Mouse (Mus musculus) MEL (cell line): ENCODE measurements at regions not wholly inside any gene's neighbourhood (a gene's known extent, or its start where the extent isn't known, plus 50 kb on each side); places are given as distances from the start of the nearest gene placed in this dataset.

Experiments used
- DNase-seq: peaks from one replicate; pipeline ENCODE4 v3.0.0; 2011; ENCODE audit warnings: low read depth, low spot score
- H3K27ac ChIP-seq: 2 replicates; pipeline ENCODE4 v1.5.1; 2012; ENCODE audit warnings: low read depth, mild to moderate bottlenecking, control low read depth, low read length, moderate library complexity; ENCODE audit not compliant: control insufficient read depth
- H3K27me3 ChIP-seq, 2 experiments: fragments of 150-350 bp in 1 of 2; sonication (generic) in 1 of 2; 2 replicates each; pipeline ENCODE4 v1.6.1; 2012; ENCODE audit warnings: low read length in 2 of 2, mild to moderate bottlenecking in 2 of 2, improper control_type of control experiment in 1 of 2, moderate library complexity in 1 of 2; ENCODE audit not compliant: insufficient read depth in 2 of 2, control insufficient read depth in 1 of 2
- H3K36me3 ChIP-seq, 2 experiments: 2 replicates each; pipeline ENCODE4 v1.6.1; 2012 to 2014; ENCODE audit warnings: low read length in 2 of 2, improper control_type of control experiment in 1 of 2, inconsistent platforms in 1 of 2, mild to moderate bottlenecking in 1 of 2; ENCODE audit not compliant: insufficient read depth in 2 of 2, control insufficient read depth in 1 of 2
- H3K4me1 ChIP-seq, 2 experiments: fragments of 150-350 bp in 1 of 2; sonication (generic) in 1 of 2; 2 replicates each; pipeline ENCODE4 v1.6.1; 2012; ENCODE audit warnings: low read length in 2 of 2, improper control_type of control experiment in 1 of 2, mild to moderate bottlenecking in 1 of 2; ENCODE audit not compliant: insufficient read depth in 2 of 2, control insufficient read depth in 1 of 2
- H3K4me3 ChIP-seq, 2 experiments: fragments of 150-350 bp in 1 of 2; sonication (generic) in 1 of 2; 2 replicates each; pipeline ENCODE4 v1.5.1; 2012; ENCODE audit warnings: low read depth in 2 of 2, low read length in 2 of 2, mild to moderate bottlenecking in 2 of 2, moderate library complexity in 2 of 2, control low read depth in 1 of 2, improper control_type of control experiment in 1 of 2; ENCODE audit not compliant: control insufficient read depth in 1 of 2, insufficient read depth in 1 of 2
- H3K79me2 ChIP-seq: 2 replicates; pipeline ENCODE4 v1.6.1; 2012; ENCODE audit warnings: mild to moderate bottlenecking, low read length, moderate library complexity; ENCODE audit not compliant: control insufficient read depth, poor library complexity, insufficient read depth
- H3K9ac ChIP-seq: 2 replicates; pipeline ENCODE4 v1.6.1; 2012; ENCODE audit warnings: low read depth, mild to moderate bottlenecking, control low read depth, low read length, moderate library complexity; ENCODE audit not compliant: control insufficient read depth, poor library complexity, severe bottlenecking
- H3K9me3 ChIP-seq: fragments of 150-350 bp; sonication (generic); replicated peaks from 2 replicates; pipeline ENCODE4 v1.6.1; 2012; ENCODE audit warnings: mild to moderate bottlenecking, low read length, improper control_type of control experiment, moderate library complexity; ENCODE audit not compliant: insufficient read depth
- BHLHE40 ChIP-seq: IDR thresholded peaks from 2 replicates; pipeline ENCODE4 v1.6.1; 2012; ENCODE audit warnings: low read depth, mild to moderate bottlenecking, inconsistent platforms, low read length, improper control_type of control experiment, borderline replicate concordance
- CHD2 ChIP-seq: IDR thresholded peaks from 2 replicates; pipeline ENCODE4 v1.6.1; 2011; ENCODE audit warnings: low read length, improper control_type of control experiment
- CTCF ChIP-seq, 3 experiments: IDR thresholded peaks in 2 of 3; conservative IDR thresholded peaks in 1 of 3; 2 replicates each; pipeline ENCODE4 v1.5.1; 2011 to 2012; ENCODE audit warnings: low read length in 3 of 3, low read depth in 2 of 3, mild to moderate bottlenecking in 2 of 3, improper control_type of control experiment in 1 of 3, inconsistent platforms in 1 of 3, mixed read lengths in 1 of 3, moderate library complexity in 1 of 3; ENCODE audit not compliant: control insufficient read depth in 1 of 3, insufficient read depth in 1 of 3, poor library complexity in 1 of 3, severe bottlenecking in 1 of 3
- ELF1 ChIP-seq: IDR thresholded peaks from 2 replicates; pipeline ENCODE4 v1.6.1; 2014; ENCODE audit warnings: low read depth, mild to moderate bottlenecking, inconsistent platforms, low read length, improper control_type of control experiment, moderate library complexity
- EP300 ChIP-seq, 2 experiments: IDR thresholded peaks; 2 replicates each; pipeline ENCODE4 v1.6.1; 2011; ENCODE audit warnings: improper control_type of control experiment in 2 of 2, low read length in 2 of 2, low read depth in 1 of 2, mild to moderate bottlenecking in 1 of 2
- ETS1 ChIP-seq: IDR thresholded peaks from 2 replicates; pipeline ENCODE4 v1.6.1; 2012; ENCODE audit warnings: low read depth, mild to moderate bottlenecking, inconsistent platforms, low read length, improper control_type of control experiment, moderate library complexity
- JUND ChIP-seq: IDR thresholded peaks from 2 replicates; pipeline ENCODE4 v1.6.1; 2011; ENCODE audit warnings: low read depth, mild to moderate bottlenecking, improper control_type of control experiment, low read length
- MAFK ChIP-seq: IDR thresholded peaks from 2 replicates; pipeline ENCODE4 v1.6.1; 2011; ENCODE audit warnings: low read depth, mild to moderate bottlenecking, low read length, improper control_type of control experiment, borderline replicate concordance
- MAZ ChIP-seq: IDR thresholded peaks from 2 replicates; pipeline ENCODE4 v1.6.1; 2012; ENCODE audit warnings: low read depth, mild to moderate bottlenecking, inconsistent platforms, low read length, improper control_type of control experiment
- MYC ChIP-seq: IDR thresholded peaks from 2 replicates; pipeline ENCODE4 v1.6.1; 2011; ENCODE audit warnings: low read depth, mild to moderate bottlenecking, low read length, improper control_type of control experiment, moderate library complexity
- NRF1 ChIP-seq: IDR thresholded peaks from 2 replicates; pipeline ENCODE4 v1.6.1; 2014; ENCODE audit warnings: low read depth, mild to moderate bottlenecking, inconsistent platforms, low read length, improper control_type of control experiment, moderate library complexity; ENCODE audit not compliant: poor library complexity, insufficient read depth, severe bottlenecking
- POLR2A ChIP-seq, 2 experiments: IDR thresholded peaks; 2 replicates each; pipeline ENCODE4 v1.6.1; 2011 to 2012; ENCODE audit warnings: low read length in 2 of 2, mild to moderate bottlenecking in 2 of 2, control low read depth in 1 of 2, improper control_type of control experiment in 1 of 2, low read depth in 1 of 2, moderate library complexity in 1 of 2; ENCODE audit not compliant: control insufficient read depth in 1 of 2, insufficient read depth in 1 of 2, poor library complexity in 1 of 2
- TBP ChIP-seq: IDR thresholded peaks from 2 replicates; pipeline ENCODE4 v1.8.0; 2011; ENCODE audit warnings: low read depth, low read length, improper control_type of control experiment
- TCF12 ChIP-seq: IDR thresholded peaks from 2 replicates; pipeline ENCODE4 v1.6.1; 2014; ENCODE audit warnings: low read depth, mild to moderate bottlenecking, inconsistent platforms, low read length, improper control_type of control experiment, moderate library complexity
- UBTF ChIP-seq: IDR thresholded peaks from 2 replicates; pipeline ENCODE4 v1.6.1; 2012; ENCODE audit warnings: low read depth, mild to moderate bottlenecking, inconsistent platforms, low read length, improper control_type of control experiment, moderate library complexity, borderline replicate concordance; ENCODE audit not compliant: insufficient read depth
- USF1 ChIP-seq: IDR thresholded peaks from 2 replicates; pipeline ENCODE4 v1.6.1; 2014; ENCODE audit warnings: low read depth, mild to moderate bottlenecking, inconsistent platforms, low read length, improper control_type of control experiment, moderate library complexity
- ZMIZ1 ChIP-seq: IDR thresholded peaks from 2 replicates; pipeline ENCODE4 v1.6.1; 2012; ENCODE audit warnings: low read depth, mild to moderate bottlenecking, inconsistent platforms, low read length, improper control_type of control experiment, moderate library complexity

- H3K36me3 ChIP-seq: no peaks in the 10 kb centered on the region
- no peaks in the 10 kb centered on the region for H3K4me1 ChIP-seq
- H3K27me3 ChIP-seq: no peaks in the 10 kb centered on the region
- TF ChIP-seq CHD2 (no peak), ELF1 (no peak), TBP (no peak), CTCF (IDR thresholded peaks at IDR 0.05 in 2 of 3, conservative IDR thresholded peaks at IDR 0.05 in 1 of 3; ENCODE audit: control insufficient read depth in 1 of 3, insufficient read depth in 1 of 3, low read depth in 2 of 3, low read length in 3 of 3, poor library complexity in 1 of 3, severe bottlenecking in 1 of 3) (no peak), MAFK (no peak)
- H3K4me3 ChIP-seq: no peak overlapping the region
- no peak overlapping the region for H3K9ac ChIP-seq
- no peak overlapping the region for H3K27ac ChIP-seq
- DNase-seq: no peak
- no peaks in the 10 kb centered on the region for H3K79me2 ChIP-seq
- no peaks in the 10 kb centered on the region for H3K9me3 ChIP-seq
Observed at GRCm38 (mm10) chr8:103534971-103535370, 566.5 kb upstream of the Cdh5 start.

DNA sequence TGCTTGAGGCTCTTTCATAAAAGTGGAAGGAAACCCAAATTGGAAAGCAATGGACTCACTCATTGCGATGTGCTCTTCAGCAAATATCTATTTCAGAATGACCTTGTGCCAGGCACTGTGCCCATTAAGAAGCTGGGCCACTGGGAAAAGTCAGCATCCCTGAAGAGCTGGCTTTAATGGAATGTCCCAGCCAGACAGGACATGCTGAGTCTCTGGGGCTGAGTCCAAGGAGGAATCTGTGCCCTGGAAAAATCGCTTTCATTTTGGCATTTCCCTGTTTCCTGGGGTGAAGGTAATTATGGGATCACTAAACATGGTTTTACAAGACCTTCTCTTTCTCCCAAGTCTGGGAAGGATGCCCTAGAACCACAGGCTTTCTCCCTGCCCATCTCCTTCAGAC, 564.6 kb upstream of the Cdh5 start:
- TF ChIP-seq JUND: no peak
- TF ChIP-seq UBTF: no peak
- no peak for TF ChIP-seq NRF1
- no peak for TF ChIP-seq ELF1
- TF ChIP-seq ZMIZ1: no peak
- TF ChIP-seq MAZ: no peak
- TF ChIP-seq EP300 (IDR thresholded peaks at IDR 0.05; ENCODE audit: low read depth in 1 of 2, low read length in 2 of 2): no peak
- TF ChIP-seq TCF12: no peak
- TF ChIP-seq BHLHE40: no peak
- no peak for TF ChIP-seq ETS1
- TF ChIP-seq USF1: no peak
- no peak for TF ChIP-seq POLR2A (IDR thresholded peaks at IDR 0.05; ENCODE audit: control insufficient read depth in 1 of 2, insufficient read depth in 1 of 2, low read depth in 1 of 2, low read length in 2 of 2, poor library complexity in 1 of 2)
- TF ChIP-seq MYC: no peak
- TF ChIP-seq, all 39 proteins: peak for 0
- DNase-seq: no peak
- Histone ChIP-seq H3K36me3 (no peaks in the 10 kb centered on the region), H3K4me3 (no peak overlapping the region), H3K9ac (no peak overlapping the region), H3K4me1 (no peaks in the 10 kb centered on the region), H3K27me3 (no peaks in the 10 kb centered on the region), H3K27ac (no peak overlapping the region), H3K79me2 (no peaks in the 10 kb centered on the region), H3K9me3 (no peaks in the 10 kb centered on the region)
